Mouse (Mus musculus): ENCODE measurements around the gene Aff4.

- no peak for TF ChIP-seq POLR2A (IDR thresholded peaks at IDR 0.05; ENCODE audit: insufficient read depth, low read depth, low read length)
- TF ChIP-seq CTCF (IDR thresholded peaks at IDR 0.05), result no peak
- no peak for TF ChIP-seq EP300 (IDR thresholded peaks at IDR 0.05; ENCODE audit: insufficient read depth, low read depth, low read length)
These were observed 43.0 kb upstream of the Aff4 start for GRCm38 (mm10) chr11:53307558-53308065.

All from heart, adult 2 months (tissue).